Mouse (Mus musculus): ENCODE measurements around the gene Ugt1a7c.

DNA sequence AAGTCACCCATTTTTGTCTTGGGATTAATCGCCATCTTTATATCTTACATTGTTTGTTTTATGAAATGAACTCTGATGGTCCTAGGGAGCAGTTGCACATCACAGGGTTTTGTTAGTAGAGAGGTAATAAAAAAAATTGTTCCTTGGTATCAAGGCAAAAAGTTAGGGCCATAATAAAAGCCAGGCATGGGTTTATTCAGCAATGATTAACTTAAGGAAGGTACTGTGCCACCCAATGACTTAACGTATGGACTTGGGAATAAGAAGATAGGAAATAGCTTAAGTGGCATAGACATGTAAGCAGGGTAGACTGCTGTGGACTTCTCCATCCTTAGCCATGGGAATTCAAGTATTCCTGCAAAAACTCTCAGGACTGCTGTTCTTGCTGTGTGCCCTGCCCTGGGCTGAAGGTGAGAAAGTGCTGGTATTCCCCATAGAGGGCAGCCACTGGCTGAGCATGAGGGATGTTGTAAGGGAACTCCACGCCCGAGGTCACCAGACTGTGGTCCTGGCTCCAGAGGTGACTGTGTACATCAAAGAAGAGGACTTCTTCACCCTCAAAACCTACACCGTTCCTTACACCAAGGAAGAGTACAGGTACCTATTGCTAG lies 91.6 kb downstream of the Ugt1a7c start:
- no peak for TF ChIP-seq CTCF (IDR thresholded peaks at IDR 0.05; ENCODE audit: low read depth)
- TF ChIP-seq EP300 (IDR thresholded peaks at IDR 0.05; ENCODE audit: low read depth): no peak
